Mouse (Mus musculus) ovary, postnatal 10 days (tissue): ENCODE measurements around the gene Fanci.

Experiments
- DNase-seq: peaks from one replicate; pipeline ENCODE4 v3.0.0; 2022; ENCODE audit warnings: low spot score

The Fanci gene

DNA sequence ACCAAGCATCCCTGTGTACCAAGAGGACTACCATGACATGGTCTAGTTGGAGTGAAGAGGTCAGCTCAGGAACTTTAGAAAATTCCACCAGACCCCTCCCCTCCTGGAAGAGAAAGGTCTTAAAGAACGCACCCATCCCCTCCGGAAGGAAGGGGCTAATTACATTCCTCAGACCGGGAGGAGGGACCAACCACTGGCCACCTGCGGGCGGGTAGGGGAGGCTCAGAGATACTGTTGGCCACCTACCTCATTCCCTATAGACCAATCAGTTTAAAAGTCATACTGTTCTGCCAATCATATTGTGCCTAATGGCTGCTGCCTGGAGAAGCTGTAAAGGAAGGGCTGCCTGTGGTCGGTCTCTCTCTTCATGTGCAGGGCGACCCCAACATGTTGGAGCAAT lies 3.7 kb upstream of the Fanci start:
- DNase-seq: no peak

DNA sequence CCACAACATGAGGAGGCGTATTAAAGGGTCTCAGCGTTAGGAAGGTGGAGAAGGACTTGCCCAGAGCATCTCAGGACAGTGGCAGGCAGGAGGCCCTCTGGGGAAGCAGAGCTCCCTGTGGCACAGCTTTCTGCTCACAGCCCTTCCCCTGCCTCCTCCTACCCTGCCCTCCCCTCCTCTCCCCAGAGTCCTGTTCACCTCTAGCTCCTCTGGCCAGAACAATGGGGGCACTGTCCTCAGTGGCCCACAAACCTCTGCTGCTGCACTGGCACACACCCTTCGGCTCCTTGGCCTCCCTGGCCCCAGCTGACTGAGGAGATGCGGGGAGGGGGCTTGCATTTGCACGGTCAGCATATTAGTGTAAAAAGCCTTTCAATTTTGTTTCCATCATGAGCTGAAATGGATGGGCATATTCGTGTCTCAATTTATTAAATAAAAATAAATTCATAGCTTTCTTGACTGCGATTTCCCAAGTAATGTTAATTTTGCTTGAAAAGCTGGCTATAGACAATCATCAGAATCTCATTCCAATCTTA lies 3.0 kb upstream of the Fanci start:
- DNase-seq: no peak

DNA sequence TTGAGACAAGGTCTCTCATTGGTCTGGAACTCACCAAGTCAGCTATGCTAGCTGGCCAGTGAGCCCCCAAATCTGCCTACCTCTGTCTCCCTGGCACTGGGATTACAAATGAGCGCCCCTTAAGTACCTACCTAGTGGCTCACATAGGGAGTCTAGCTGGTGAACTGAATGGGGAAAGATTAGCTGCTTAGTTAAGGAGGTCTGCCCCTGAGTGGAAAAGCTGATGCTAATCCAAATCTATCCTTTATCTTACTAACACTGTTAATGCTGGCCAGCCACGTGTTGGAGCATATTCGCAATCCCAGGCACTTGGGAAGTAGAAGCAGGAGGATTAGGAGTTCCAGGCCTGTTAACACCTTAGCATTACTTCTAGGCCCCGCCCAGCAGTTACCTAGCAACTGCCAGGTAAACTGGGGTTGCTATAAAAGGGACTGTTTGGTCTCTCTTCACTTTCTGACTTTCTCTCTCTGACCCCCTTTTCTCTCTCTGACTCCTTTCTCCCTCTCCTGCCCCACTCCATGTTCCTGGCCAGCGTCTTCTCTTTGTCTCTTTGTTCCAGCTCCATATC lies 1.5 kb upstream of the Fanci start:
- DNase-seq: no peak

DNA sequence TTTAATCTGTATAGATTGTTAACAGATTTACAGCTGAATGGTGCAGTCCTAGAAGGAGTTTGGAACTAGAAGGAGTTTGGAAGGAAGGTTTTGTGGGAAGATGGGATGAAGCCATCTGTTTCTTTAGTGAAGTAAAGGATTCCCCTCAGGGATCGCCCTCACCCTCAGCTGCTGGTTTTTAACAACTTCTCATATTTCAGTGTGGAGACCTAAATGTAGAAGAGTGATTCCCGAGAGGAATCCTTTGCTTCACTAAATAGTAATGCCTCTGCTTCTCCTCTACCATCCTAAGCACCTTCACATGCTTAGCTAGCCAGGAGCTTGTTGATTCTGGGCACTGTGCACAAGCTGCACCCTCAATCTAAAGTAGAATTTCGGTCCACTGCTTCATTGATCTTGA lies 258 bp upstream of the Fanci start:
- DNase-seq: no peak

DNA sequence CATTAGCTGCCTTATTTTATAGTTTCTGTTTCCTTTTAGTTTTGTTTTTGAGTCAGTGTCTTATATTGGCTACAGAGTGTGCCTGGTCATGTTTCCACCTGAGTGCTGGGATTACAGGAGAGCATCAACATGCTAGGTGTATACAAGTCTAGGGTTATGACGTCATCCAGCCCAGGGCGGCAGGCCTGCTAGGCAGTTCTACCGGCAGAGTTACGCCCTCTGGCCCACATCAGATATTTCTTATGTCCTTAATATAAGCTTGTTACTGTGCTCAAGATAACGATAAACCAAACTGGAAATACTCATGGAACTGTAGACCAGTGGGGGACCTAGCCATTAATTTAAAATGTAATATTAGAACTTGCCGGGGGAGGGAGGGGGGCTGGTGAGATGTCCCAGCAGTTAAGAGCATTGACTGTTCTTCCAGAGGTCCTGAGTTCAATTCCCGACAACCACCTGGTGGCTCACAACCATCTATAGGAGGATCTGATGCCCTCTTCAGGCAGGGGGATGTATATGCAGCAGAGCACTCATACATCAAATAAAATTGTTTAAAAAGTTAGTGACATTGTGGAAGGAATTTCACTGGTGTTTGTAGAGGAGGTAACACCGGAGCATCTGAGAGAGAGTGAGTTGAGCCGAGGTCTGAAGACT lies 1.3 kb downstream of the Fanci start:
- no peak for DNase-seq

DNA sequence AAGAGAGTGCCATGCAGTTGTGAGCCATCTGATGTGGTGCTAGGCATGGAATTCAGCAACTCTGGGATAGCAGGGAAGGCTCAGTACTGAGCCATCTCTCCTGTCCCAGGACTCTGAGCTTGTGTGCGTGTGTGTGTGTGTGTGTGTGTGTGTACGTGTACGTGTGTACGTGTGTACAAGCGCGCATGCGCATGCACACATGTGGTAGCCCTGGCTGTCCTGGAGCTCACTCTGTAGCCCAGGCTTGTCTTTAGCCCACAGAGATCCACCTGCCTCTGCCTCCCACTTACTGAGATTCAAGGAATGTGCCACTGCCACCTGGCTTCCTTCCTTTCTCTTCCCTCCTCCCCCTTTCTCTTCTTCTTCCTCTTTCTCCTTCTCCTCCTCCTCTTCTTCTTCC lies 2.2 kb downstream of the Fanci start:
- DNase-seq: no peak

DNA sequence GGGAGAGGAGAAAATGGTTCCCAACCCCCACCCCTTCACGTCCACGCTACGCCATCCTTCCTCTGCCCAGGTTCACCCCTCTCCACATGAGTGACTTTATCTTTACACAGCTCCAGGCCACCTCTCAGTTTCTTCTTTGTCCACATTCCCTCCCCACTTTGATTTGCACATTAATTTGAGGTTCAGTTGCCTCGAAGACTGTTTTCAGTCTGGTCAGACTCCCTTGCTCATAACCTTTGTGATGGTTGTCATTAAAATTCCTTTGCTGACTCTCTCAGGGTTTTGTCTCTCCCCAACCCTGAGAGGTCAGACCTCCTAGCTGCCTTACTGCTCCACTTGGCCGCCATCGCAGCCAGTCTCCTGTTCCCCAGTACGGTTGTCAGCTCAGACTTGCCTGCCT lies 2.9 kb downstream of the Fanci start:
- no peak for DNase-seq

DNA sequence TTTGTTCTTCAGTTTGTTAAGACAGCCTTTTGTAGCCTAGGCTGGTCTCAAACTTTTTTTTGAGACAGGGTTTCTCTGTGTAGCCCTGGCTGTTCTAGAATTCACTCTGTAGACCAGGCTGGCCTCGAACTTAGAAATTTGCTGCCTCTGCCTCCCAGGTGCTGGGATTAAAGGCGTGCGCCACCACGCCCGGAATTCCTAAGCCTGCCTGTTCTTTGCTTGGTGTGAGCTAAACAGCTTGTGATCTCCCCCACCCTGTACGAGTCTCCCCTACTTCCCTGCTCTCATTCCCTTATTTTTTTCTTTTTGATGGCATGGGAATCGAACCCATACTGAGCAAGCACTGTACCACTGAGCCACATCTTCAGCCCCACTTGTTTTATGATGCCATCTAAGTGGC lies 3.5 kb downstream of the Fanci start:
- no peak for DNase-seq

DNA sequence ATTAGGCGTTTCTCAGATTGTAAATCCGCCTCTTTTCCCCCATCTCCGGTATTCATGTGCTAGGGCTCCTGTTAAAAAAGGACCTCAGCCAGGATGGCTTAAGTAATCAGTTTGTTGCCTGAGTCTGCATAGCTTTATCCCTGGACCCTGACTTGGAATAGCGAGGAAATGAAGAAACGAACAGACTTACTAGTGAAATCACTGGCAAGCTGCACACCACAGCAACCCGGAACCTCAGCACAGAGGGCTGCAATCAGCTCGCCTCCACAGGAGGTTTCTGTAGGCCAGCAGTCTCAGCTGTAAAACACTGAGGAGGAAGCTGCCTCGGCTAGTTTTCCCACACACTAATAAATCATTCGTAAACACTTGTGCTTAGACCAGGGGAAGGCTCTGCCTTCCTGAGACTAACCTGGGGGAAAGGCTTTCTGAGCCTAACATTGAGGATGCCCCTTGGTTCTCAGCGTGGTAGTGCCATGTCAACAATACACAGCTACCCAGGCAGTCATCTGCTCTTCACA lies 5.8 kb downstream of the Fanci start:
- no peak for DNase-seq

DNA sequence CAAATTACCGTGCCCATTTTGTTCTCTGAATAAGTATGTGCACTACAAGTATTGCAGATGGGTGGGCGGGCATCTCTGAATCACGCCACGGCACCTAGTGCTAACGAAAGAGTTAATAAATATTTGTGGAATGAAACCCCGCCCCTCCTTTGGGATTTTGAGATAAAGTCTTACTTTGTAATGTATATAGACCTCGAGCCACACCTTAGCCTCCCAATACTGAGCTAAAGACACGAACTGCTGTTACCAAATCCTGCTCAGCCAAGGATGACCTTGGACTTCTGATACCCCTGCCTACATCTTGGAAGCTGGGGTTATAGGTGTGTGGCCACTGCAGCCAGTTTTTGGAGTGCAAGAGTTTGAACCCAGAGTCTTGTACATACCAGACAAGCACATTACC lies 6.7 kb downstream of the Fanci start:
- DNase-seq: no peak

DNA sequence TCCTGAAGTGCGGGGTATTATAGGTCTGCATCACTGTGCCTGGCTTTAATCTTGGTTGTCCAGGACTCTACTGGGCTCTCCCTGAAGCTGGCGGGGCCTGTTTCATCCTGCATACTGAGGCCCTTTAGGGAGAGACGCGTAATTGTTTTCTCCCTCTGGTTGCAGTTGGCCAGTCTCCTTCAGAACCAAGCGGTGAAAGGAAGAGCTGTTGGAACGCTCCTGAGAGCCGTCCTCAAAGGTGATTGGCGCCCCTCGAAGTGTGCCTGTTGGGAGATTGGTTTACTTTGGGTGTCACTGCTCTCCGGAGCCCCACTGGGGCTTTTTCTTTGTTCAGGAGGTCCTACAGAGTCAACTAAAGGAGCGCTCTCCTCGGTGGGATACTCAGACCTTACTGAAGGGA lies 7.2 kb downstream of the Fanci start:
- no peak for DNase-seq

DNA sequence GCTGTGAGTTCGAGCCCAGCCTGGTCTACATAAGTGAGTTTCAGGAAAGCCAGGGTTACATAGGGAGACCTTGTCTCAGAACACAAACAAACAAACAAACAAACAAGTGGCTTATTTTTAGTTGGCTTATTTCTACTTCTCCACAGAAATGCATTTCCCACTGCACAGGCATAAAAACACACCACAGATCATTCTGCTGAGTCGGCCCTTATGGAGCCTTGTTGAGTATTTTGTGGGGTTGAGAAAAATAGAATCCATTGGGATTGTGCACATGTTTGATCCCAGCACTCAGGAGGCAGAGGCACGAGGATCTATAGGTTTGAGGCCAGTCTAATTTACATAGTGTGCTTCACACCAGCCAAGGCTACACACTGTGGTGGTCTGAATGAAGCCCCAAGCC lies 8.6 kb downstream of the Fanci start:
- DNase-seq: no peak

DNA sequence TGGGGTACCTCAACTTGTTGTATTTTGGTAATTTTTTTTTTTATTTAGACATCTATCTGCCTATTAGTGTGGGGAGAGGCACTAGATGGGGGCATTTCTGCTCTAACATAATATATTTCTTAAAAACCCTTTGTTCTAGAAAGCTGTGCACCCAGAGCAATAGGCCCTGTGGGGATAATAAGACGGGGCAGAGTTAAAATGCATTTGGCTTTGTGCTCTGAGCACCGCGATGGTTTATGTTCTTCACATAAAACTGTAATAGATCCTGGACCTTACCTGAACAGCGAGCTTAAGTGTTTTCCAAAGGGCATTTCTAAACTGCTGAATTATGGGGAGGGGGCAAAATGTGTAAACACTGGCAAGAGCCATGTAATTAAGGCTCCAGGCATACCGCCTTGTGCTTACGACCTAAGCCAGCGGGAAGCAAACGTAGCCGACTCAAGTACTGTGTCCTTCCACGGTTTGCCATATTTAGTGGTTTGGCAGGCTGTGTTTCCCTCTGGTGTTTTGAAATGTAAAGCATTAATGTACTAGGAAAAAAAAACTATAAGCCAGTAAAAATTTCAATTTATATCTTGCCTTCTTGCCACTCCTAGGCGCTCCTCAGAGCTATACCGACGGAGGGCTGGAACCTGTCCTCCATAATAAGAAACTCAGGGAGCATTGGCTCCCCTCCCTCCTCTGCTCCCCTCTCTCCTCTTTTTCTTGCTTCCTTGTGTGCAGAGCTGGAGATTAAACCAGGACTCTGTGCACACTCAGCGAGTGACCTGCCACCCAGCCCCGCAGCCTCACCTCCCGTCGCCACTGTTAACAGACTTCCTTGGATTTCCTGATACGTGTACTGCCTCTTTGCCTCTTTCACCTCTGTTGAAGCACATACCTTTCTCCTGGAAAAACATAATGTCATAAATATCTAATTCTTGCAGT lies 23.0 kb downstream of the Fanci start:
- no peak for DNase-seq

DNA sequence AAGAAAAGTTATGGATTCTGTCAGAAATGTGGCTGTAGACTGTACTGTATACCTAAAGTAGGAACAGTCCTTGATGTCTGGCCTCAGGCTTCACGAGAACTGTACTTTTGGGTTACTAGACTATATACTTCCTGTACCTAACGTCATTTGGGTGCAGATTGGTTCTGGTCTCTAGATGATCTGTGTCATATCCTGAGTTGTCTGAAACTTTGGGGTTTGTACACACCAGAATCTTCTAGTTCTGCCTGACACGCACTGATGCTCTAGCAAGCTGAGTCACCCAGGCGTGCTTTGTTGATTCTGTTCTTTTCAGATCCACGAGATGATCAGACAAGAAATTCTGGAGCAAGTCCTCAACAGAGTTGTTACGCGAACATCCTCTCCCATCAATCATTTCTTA lies 28.2 kb downstream of the Fanci start:
- no peak for DNase-seq

DNA sequence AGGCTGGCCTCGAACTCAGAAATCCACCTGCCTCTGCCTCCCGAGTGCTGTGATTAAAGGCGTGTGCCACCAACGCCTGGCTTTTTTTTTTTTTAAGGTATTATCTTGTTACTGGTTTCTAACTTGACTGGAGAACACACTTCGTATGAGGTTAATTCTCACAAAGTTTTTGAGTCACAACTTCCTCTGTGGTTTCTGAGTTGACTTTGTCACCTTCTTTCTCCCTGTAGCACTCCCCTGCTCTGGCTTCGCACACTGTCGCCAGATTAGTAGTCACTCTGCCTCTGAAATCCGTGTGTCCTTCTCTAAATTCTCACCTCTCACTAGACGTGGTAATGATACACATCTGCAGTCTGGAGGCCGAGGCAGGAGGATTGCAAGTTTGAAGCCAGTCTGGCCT lies 31.1 kb downstream of the Fanci start:
- DNase-seq: no peak

DNA sequence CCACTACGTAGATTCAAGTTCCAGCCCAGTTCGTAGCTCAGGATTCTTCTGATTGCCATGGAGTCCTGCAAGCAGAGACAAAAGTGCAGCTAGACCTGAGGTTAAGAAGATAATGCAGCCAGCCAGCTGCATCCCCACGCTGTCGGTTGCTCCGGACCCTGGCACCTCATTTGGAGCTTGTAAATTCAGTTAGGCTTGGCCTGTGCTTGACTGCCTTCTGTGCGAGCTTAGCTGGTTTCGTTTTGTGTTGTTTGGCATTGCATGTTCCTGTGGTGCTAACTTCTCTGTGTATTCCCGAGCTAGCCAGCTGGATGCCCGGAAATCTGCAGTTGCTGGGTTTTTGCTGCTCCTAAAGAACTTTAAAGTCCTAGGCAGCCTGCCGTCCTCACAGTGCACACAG lies 34.1 kb downstream of the Fanci start:
- no peak for DNase-seq

DNA sequence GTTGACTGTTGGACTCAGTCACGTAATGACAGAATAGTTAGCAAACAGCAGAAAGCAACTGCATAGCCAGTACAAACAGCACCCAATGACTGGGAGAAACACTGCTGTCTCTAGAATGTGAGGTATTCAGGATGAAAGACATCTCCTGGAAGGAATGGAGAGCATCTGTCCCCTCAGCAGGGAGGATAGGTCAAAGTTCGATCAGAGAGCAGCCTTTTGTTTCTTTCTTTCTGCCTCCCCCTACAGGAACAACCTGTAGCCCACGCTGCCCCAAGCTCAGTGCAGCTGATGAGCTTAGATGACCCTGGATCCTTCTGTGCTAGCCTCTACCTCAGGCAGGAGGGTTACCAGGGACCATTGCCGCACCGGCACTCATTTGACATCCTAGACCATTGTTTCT lies 36.5 kb downstream of the Fanci start:
- DNase-seq: no peak

DNA sequence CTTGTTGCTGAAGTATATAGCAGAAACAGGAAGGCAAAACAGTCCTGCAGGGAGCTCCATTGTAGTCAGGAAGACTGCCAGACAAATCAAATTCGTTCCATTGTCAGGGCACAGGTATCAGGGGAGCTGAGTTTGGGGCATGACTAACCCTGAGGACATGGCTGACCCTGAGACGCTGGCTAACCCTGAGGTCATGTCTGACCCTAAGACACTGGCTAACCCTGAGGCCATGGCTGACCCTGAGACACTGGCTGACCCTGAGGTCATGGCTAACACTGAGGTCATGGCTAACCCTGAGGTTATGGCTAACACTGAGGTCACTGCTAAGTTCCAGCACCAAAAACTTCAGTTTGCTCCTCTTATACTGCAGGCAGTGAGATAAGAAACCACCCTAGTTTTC lies 48.3 kb downstream of the Fanci start:
- no peak for DNase-seq

DNA sequence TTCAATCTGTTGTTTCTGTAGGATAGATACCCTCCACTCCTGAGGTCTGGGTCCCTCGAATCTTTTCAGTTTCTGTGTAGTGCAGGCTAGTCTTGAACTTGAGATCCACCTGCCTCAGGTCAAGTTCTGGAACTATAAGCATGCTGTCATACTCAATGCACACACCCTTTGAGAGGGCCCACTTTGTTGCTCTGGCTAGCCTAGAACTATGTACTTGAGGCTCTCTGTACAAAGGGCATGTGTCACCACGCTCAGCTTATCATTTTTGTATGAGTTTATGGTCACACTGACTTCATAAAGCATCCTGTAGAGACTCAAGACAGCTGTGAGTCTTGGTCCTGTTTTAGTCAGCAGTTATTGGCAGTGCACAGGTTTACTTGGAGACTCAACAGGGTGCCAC lies 55.3 kb downstream of the Fanci start:
- no peak for DNase-seq

DNA sequence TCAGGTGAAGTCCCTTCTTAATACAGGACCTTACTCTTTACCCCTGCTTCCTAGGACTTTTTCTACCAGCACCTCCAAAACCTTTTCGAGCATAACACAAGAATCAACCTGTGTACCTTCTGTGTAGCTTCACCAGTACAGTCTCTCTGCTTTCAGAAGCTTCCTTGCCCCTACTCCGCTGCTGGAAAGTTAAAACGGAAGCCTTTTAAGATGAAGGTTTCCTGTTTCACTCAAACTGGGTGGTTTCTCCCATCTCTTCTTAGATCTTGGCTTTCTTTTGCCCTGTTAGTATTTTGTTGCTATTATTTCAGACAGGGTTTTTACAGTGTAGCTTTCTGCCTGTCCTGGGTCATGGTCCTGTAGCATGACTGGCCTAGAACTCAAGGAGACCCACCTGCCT lies 55.8 kb downstream of the Fanci start:
- DNase-seq: no peak

DNA sequence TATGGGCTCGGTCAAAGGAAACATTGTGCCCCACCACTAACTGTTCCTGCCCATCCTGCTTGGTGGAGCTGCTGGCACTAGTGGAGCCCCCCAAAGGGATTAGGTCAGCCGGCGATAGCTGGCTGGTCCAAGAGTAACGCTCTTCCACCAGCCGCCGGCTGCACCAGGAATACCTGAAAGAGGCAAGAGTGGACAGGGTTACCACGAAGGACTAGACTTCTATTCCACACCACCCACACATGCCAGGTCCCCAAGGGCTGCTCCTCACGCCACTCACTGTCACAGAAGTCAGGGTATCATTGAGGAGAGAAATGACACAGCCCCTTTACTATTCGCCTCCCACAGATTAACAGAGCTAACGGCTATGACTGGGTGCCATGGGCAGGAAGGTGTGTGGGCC lies 70.0 kb downstream of the Fanci start:
- DNase-seq: no peak

DNA sequence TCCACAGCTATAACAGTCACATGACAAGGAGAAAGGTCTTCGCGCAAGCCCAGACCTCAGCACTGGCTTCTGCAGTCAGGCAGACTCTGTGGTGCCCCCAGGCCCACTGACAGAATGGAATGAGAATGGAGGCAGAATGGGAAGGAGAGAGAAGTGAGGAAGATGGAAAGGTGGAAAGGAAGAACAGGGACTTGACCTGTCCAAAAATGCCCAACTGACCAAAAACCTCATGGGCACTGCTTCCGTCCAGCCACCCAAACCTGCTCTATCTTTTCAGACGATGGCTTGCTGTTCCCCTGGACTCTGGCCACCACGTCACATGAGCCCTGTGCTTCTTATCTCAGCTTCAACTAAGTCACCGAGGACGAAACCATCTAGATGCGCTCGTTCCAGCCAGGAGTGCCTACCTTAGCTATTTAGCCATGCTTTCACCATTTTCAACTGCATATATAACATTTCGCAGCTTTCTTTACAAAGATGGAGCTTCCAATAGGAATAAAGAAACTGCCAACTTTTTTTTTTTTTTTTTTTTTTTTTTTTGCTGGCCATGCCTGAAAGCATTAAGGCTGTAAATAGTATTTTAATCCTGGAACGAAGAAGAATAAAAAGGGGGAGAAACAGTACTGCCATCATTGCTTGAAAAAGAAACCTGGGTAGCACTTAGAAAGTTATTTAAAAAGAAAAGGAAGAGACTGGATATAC lies 71.8 kb downstream of the Fanci start:
- DNase-seq: no peak
